Mouse (Mus musculus): ENCODE measurements around the gene Ccsap.

DNA sequence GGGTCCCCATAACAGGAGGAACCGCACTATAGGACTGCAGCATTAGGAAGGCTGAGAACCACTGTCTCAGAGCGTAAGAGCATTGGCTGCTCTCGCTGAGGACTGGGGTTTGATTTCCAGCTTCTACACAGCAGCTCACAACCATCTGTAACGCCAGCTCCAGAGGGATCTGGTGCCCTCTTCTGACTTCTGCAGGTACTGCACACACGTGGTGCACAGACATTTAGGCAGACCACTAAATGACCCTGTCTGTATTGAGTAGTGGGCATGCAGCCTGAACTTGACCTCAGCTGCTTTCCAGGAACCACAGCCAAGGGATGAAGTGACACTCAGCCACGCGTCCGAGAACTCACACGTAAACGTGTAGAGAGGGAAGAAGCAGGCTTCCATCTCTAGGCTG, 36.9 kb downstream of the Ccsap start:
- TF ChIP-seq EP300 (IDR thresholded peaks at IDR 0.05; ENCODE audit: low read length), result no peak
- no peak for TF ChIP-seq USF1 (IDR thresholded peaks at IDR 0.05; ENCODE audit: low read depth, low read length)
- no peak for TF ChIP-seq RCOR1 (conservative IDR thresholded peaks at IDR 0.05; ENCODE audit: low read depth, low read length)
- TF ChIP-seq NRF1 (IDR thresholded peaks at IDR 0.05; ENCODE audit: low read depth, low read length), result no peak
- TF ChIP-seq CTCF (conservative IDR thresholded peaks at IDR 0.05 in 1 of 2, IDR thresholded peaks at IDR 0.05 in 1 of 2; ENCODE audit: low read depth in 2 of 2, low read length in 2 of 2), result no peak; a peak in 1 of 4 replicates
- no peak for TF ChIP-seq POLR2A (IDR thresholded peaks at IDR 0.05; ENCODE audit: low read depth, low read length)
- no peak for TF ChIP-seq ZNF384 (IDR thresholded peaks at IDR 0.05; ENCODE audit: low read depth, low read length)
- TF ChIP-seq MAFK (IDR thresholded peaks at IDR 0.05; ENCODE audit: insufficient replicate concordance, low read length), result no peak
- TF ChIP-seq TBP (conservative IDR thresholded peaks at IDR 0.05; ENCODE audit: low read depth, low read length), result no peak
- TF ChIP-seq MAX (IDR thresholded peaks at IDR 0.05; ENCODE audit: low read length), result no peak
- no peak for TF ChIP-seq ZMIZ1 (IDR thresholded peaks at IDR 0.05; ENCODE audit: low read depth, low read length)
